Mouse (Mus musculus): Measurements from ENCODE around the gene Ccr6.

- TF ChIP-seq CTCF (IDR thresholded peaks at IDR 0.05; ENCODE audit: control insufficient read depth, insufficient read depth, low read length) (no peak), POLR2A (IDR thresholded peaks at IDR 0.05; ENCODE audit: borderline replicate concordance, control insufficient read depth, low read depth, low read length) (no peak)
These were observed at the start of gene Ccr6 for GRCm38 (mm10) chr17:8235743-8236142.

All from bone marrow, adult 2 months (tissue).